Mouse (Mus musculus) midbrain, postnatal 0 days (tissue): ENCODE measurements around the gene Klhdc4. TPM values are rescaled to one million over a fixed set of nuclear protein-coding genes. Genes with fewer than 3 reads are reported as not detected.
A peak's percentile ranks its signal among the peaks of the same experiment; 100 is the strongest.

Source experiments
- ATAC-seq: fragments of 200-750 bp; cut with Nextera tagmentation; 2 replicates; pipeline ENCODE4 v1.8.0; 2017; ENCODE audit warnings: moderate number of reproducible peaks, mild to moderate bottlenecking, moderate TSS enrichment, moderate library complexity; ENCODE audit not compliant: low FRiP score
- DNase-seq: peaks from one replicate; pipeline ENCODE4 v3.0.0-alpha.2; 2015; ENCODE audit warnings: low spot score
- H3K27ac ChIP-seq: fragments of 300-500 bp; sonication (generic); 2 replicates; pipeline ENCODE4 v1.5.1; 2014; ENCODE audit warnings: low read depth, mild to moderate bottlenecking, low read length, mixed read lengths
- H3K27me3 ChIP-seq: fragments of 300-500 bp; sonication (generic); 2 replicates; pipeline ENCODE4 v1.6.1; 2014; ENCODE audit warnings: low read length, control low read depth, mixed read lengths; ENCODE audit not compliant: insufficient read depth
- H3K36me3 ChIP-seq: fragments of 300-500 bp; sonication (generic); 2 replicates; pipeline ENCODE4 v1.6.1; 2014; ENCODE audit warnings: low read length, control low read depth, mixed read lengths; ENCODE audit not compliant: insufficient read depth
- H3K4me1 ChIP-seq: fragments of 300-500 bp; sonication (generic); 2 replicates; pipeline ENCODE4 v1.6.1; 2014; ENCODE audit warnings: mild to moderate bottlenecking, control low read depth, antibody characterized with exemption, low read length, mixed read lengths; ENCODE audit not compliant: insufficient read depth
- H3K4me2 ChIP-seq: fragments of 300-500 bp; sonication (generic); 2 replicates; pipeline ENCODE4 v1.6.1; 2014; ENCODE audit warnings: low read depth, mild to moderate bottlenecking, low read length, mixed read lengths; ENCODE audit not compliant: poor library complexity, severe bottlenecking
- H3K4me3 ChIP-seq: fragments of 300-500 bp; sonication (generic); 2 replicates; pipeline ENCODE4 v1.5.1; 2014; ENCODE audit warnings: low read depth, mild to moderate bottlenecking, low read length, moderate library complexity
- H3K9ac ChIP-seq: fragments of 300-500 bp; sonication (generic); replicated peaks from 2 replicates; pipeline ENCODE4 v1.6.1; 2014; ENCODE audit warnings: mild to moderate bottlenecking, low read length, moderate library complexity, mixed read lengths; ENCODE audit not compliant: poor library complexity, severe bottlenecking
- H3K9me3 ChIP-seq: fragments of 300-500 bp; sonication (generic); 2 replicates; pipeline ENCODE4 v1.6.1; 2016; ENCODE audit warnings: low read length, control low read depth
- CTCF ChIP-seq: IDR thresholded peaks from 2 replicates; pipeline ENCODE4 v1.5.1; 2016; ENCODE audit warnings: antibody characterized with exemption, mild to moderate bottlenecking
- WGBS: fragments of 180-500 bp; shearing (Covaris S2); extraction: QIAGEN DNeasy Blood & Tissue Kit; methylation state at CpG from one replicate; pipeline ENCODE4 v1.1.7; 2014; 5-methylcytosine and 5-hydroxymethylcytosine counted together
- polyA plus RNA-seq: library from polyadenylated mRNA; unstranded; fragments of >200 nt; fragmentation: Nextera tagmentation; extraction: Ambion mirVana; gene quantifications from 2 replicates; pipeline ENCODE4 v1.2.1, GENCODE M21; 2015
- total RNA-seq: library from RNA; depleted of rRNA; stranded (reverse); fragments of >200 nt; gene quantifications from 2 replicates; pipeline ENCODE4 v1.2.3, GENCODE M21; 2014; rRNA removed

The Klhdc4 gene
- total and polyA plus RNA-seq, 2 experiments from 2014 or later: 30.7 to 38.3 TPM

GRCm38 (mm10) chr8:121750512-121750911, 78.9 kb downstream of the Klhdc4 start:
- DNase-seq: no peak
- WGBS: 36% methylated on average over 3 of the region's 3 CpGs

GRCm38 (mm10) chr8:121749501-121749900, 79.9 kb downstream of the Klhdc4 start:
- no peak for ATAC-seq
- WGBS: 76% methylated on average over 9 of the region's 9 CpGs

More at GRCm38 (mm10) chr8:121750512-121750911, 78.9 kb downstream of the Klhdc4 start:
- 0 out of 2 replicates have a peak, but pooled peaks cover 16% of the 10 kb centered on the region for H3K36me3 ChIP-seq
- H3K9ac ChIP-seq: no peak overlapping the region
- no peak overlapping the region for H3K4me2 ChIP-seq
- no peaks in the 10 kb centered on the region for H3K27me3 ChIP-seq
- TF ChIP-seq CTCF: peak; percentile 39
- H3K4me3 ChIP-seq: no peak overlapping the region
- H3K9me3 ChIP-seq: no peaks in the 10 kb centered on the region
- no peak overlapping the region for H3K27ac ChIP-seq
- no peak for ATAC-seq
- H3K4me1 ChIP-seq: no peaks in the 10 kb centered on the region

More at GRCm38 (mm10) chr8:121749501-121749900, 79.9 kb downstream of the Klhdc4 start:
- Histone ChIP-seq H3K27ac (no peak overlapping the region), H3K9ac (no peak overlapping the region), H3K9me3 (no peaks in the 10 kb centered on the region), H3K4me1 (no peaks in the 10 kb centered on the region), H3K36me3 (0 out of 2 replicates have a peak, but pooled peaks cover 14% of the 10 kb centered on the region), H3K4me3 (no peak overlapping the region), H3K4me2 (no peak overlapping the region), H3K27me3 (no peaks in the 10 kb centered on the region)
- no peak for TF ChIP-seq CTCF
- DNase-seq: no peak

Other genes with a start within 250 kb of the Klhdc4 start
- 264 and 279 TPM in 2 replicates for gene Map1lc3b, start 239.2 kb downstream of the Klhdc4 start, total RNA-seq
- 343 and 373 TPM in 2 replicates for gene Map1lc3b, start 239.2 kb downstream of the Klhdc4 start, polyA plus RNA-seq
- 66.5 and 68.5 TPM in 2 replicates for gene Zcchc14, start 176.7 kb downstream of the Klhdc4 start, total RNA-seq
- 11.5 and 16.9 TPM in 2 replicates for gene Zcchc14, start 176.7 kb downstream of the Klhdc4 start, polyA plus RNA-seq
- 63.2 and 70.2 TPM in 2 replicates for gene Jph3, start 99.9 kb downstream of the Klhdc4 start, total RNA-seq
- 109 and 110 TPM in 2 replicates for gene Jph3, start 99.9 kb downstream of the Klhdc4 start, polyA plus RNA-seq
- 111 and 115 TPM in 2 replicates for gene Slc7a5, start 78.1 kb upstream of the Klhdc4 start, total RNA-seq
- gene Slc7a5, start 78.1 kb upstream of the Klhdc4 start, polyA plus RNA-seq: 64.5 and 65.2 TPM in 2 replicates
- gene Car5a, start 115.3 kb upstream of the Klhdc4 start, total RNA-seq: 0.19 TPM in 1 of 2 replicates, not detected in the other
- gene Car5a, start 115.3 kb upstream of the Klhdc4 start, polyA plus RNA-seq: 0.17 and 0.22 TPM in 2 replicates
- 37.1 and 51.6 TPM in 2 replicates for gene Banp, start 120.2 kb upstream of the Klhdc4 start, total RNA-seq
- gene Banp, start 120.2 kb upstream of the Klhdc4 start, polyA plus RNA-seq: 22.4 and 24.8 TPM in 2 replicates